Mouse (Mus musculus): ENCODE data around the gene Tent2. TPM values are rescaled to one million over a fixed set of nuclear protein-coding genes. Genes with fewer than 3 reads are reported as not detected.
"Not testable (repeated sequence)": the region's sequence is repeated elsewhere in the genome, so short reads cannot be mapped to it uniquely, and the experiment has no call there.

The Tent2 gene
- polyA plus RNA-seq (2017; shearing (Covaris generic)), result 10 to 100 TPM; 10.5 to 19.5 TPM

DNA sequence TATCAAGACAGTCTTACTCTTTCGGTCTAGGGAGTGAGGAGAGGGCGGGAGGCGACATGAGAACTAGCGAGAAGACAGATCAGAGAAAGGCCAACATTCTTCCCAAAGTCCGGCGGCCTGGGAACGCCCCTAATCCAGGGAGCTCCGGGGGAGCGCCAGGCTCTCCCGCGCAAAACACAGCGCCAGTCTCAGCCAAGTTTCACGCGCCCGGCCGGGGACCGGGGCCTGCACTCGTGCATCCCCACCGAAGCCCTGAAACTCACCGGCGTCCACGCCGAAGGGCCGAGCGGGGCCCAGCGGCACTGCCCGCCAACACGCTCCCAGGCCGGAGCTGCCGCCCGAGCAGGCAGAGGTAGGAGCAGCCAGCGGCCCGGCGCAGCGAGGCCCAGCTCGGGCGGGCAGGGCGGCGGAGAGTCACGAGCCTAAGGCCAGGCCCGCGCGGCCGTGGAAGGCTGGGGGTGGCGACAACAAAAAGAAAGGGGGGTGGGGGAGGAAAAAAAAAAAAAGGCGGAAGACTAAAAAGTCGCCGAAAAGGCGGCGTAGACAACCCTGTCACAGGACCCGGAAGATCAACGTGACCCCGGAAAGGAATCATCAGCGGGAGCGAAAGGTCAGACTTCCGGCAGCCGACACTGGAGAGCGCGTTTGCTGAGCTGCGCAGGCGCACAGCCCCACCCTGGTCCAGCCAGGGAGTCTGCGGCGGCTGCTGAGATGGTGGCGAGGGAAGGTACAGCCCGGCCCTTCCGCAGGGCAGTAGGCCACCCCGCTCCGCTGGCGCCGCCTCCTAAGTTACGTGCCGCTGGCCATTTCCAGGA is at the start of gene Tent2:
Tent2 (minus strand) TSS at position 555 of the 815 bp plus-strand sequence.
- peak; percentile 98 for ATAC-seq

DNA sequence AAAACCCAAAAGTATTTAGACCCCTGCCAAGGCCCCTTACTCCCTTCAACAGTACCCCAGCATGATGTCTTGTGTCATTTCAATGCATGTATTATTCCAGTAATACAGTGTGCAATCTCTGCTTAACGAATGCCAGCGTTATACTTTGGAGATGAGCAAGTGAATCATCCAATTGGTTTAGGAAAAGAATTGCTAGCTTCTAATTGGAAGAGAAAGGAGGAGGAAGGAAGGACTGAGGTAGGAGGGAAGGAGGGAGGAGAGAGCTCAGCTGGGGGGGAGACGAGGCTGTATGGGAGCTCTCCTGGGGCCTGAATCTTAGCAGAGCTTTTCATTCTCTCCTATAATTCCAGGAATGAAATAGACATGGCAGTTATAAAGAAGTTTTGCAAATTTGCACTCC is 49.0 kb upstream of the Tent2 start:
- ATAC-seq, result no peak

DNA sequence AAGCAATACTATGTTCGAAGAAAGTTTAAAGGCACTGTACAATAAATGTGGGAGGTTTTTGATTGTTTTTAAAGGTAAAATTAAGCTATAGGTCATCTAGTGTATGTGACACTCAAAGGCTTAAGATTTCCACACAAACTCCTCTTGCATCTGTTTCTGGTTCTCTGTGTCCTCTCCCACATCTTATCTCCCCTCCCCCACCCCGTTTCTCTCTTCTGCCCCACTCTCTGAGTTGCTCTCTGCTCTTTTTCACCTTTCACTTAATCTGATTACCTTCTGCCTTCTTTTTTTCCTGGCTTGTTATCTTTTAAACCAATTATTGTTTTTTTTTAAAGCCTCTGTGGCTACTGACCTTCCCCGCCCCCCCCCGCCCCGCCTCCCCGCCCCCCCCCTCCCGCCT is 47.4 kb upstream of the Tent2 start:
- no peak for ATAC-seq

DNA sequence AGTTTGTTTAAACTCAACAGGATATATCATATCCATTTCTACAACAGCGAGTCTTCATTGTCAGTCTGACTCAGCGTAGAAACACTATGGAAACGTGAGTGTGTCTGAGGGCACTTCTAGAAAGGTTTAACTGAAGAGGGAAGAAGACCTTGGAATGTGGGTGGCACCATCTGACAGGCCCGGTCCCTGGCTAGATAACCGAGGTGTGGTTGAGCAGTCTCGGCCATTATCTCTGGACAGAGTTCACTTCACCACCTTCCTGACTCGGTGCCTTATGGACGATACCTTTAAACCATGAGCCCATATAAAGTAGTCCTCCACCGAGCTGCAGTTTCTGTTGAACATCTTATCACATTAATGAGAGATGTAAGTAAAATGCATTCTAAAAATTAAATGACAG is 46.9 kb upstream of the Tent2 start:
- ATAC-seq, result no peak

DNA sequence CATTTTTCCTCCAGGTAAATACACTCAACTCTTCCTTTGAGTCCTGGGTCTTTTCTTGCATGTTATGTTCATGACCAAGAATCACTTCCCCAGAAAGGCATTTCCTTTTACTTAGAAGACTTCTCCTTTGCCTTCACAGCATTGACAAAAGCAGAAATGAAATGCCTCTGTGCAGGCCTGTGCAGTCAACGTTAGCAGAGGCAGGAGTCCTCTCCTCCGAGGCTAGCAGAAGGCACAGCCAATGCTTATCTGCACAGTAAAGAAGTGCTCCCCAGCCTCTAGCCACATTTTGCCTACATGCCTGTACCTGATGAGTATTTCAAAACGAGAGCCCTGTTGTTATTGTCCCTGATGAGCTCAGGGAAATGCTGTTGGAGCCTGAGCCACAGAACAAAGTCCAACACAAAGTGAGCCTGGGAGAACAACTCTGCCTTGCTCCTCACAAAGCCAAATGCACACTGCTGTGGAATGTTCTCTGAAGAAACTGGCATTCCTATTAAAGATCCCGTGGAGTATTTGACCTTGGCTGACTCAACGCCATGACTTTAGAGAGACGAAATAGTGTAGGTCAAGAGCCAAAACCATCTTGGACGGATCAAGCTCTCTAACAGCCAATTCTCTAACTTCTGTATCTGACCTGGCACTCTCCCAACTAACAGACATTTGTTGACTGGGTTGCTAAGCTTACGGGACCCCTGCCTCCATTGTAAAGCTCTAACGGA is 45.7 kb upstream of the Tent2 start:
- ATAC-seq, result no peak

DNA sequence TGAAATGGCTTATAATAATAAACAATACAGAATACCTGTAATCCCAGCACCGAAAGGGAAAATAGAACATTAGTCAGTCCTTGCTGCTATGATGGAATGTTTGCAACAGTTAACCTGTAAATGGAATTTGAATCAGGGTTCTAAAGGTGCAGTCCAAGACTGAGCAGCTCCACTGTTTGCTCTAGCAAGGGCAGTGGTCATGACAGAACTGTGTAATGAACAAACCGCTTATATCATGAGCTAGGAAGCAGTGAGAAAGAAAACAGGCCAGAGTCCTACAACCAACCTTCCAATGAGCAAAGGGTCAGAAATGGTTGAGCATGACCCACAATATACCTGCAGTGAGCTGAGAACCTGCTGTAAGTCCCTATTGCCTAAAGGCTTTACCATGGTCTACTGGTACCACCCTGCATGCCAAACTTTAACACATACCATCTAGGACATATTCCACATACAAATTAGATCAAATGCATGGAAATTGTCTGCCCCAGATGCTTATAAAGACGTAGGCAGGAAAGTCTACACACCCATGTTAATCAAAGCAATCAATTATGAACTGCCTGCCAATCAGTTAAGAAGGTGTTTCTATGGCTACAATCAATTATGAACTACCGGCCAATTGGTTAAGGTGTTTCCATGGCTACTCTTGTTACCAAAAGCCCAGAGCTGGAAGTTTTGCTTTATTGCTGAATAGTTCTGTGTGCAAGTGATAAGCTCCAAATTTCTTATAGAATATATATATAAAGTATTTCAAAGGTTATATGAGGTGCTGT is 42.3 kb upstream of the Tent2 start:
- ATAC-seq, result no peak

DNA sequence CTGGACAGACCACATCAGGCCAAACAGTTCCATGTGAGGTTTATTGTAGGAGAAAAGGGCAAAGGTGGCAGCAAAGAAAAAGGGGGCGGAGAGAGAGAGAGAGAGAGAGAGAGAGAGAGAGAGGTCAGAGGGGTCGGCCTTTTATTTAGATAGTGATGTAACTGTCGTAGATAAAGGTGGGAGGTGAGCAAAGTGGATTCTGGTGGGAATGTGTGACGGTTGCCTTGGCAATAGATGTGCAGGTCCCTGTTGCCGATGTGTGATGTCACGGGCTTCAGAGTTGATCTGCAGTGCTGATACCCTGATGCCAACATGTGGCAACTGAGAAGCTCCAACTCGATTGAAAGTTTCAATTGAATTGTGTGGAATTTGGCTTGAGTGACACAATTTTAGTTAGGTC is 40.1 kb upstream of the Tent2 start:
- no peak for ATAC-seq

DNA sequence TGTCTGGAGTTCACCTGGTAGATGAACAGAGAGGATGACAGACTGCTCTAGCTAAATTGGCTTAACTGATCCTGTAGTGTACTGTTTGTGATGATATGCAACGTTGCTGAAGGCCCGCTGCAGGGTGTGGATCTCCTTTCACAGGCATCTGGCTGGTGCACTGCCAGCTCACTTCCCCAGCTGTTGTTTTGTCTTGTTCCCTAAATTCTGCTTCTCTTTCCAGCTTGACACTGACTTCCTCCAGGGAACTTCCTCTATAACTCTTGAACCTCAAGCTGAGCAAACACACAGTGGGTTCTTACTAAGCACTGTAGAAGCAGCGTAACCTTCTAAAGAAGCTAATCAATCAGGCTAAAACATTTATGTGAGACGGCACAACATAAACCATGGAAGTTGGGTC is 38.8 kb upstream of the Tent2 start:
- ATAC-seq, result no peak

DNA sequence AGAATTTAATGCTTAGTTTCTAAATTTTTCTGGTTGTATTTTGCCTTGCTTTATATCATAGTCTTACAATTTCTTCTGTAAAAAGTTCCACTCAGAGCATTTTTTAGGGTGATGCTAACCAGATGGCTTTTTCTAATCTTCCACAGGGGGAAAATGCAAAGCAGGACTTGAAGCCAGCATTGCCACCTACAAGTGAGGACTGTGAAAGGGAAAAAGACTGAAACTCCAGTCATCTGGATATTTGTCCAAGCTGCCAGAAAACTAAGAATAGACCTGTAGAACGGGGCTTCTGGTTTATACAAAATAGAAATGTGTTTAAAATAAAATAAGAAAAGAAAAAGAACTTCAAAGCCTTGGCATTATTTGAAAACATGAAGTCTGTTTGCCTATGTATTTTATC is 19.6 kb upstream of the Tent2 start:
- ATAC-seq, result no peak

DNA sequence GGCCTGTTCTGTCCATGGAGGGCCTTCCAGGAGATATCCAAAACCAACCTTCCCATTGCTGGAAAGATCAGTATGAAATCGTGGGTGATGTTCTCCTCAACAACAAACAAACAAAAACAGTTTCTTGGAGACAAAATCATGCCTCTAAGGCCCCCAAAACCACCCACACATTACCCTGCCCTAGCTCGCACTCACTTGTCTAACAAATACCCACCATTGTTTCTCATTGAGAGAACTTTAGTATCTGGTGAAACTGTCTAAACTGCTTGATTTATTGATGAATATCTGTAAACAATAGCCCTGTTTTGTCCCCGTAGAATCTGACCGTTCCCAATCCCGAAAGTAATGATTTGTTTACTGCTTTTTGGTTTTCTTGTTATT is 451 bp upstream of the Tent2 start:
- no peak for ATAC-seq

DNA sequence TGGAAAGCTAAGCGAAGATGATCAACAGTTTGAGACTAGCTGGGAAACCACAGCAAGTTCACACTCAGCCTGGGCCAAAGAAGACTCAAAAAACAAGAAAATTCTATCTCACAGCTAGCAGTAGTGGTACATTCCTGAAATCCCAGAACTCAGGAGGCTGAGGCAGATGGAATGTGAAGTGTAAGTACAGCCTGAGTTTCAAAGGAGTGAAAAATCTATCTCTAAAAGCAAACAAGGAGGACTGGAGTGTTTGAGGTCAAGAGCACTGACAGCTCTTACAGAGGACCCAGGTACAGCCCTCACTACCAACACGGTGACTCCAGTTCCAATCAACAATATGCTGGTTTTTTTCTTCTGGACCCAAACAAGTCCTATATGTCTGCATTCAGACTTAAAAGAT is 2.8 kb downstream of the Tent2 start:
- no peak for ATAC-seq

DNA sequence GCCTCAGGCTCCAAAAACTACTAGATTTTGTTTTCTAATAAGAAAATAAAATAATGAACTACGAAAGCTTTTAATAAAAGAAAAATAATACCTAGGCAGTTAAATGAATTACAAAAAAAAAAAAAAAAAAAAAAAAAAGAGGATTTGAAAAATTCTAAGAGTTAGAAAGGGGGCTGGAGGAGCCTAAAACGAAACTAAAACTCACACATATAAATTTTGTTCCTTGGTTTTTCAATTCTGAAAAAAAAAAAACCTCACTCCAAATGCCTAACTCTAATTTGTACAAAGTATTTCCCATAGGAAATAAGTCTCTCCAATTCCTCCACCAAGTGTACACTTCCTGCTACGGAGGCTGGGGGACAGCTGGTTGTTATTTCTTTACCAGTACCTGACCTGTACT is 3.4 kb downstream of the Tent2 start:
- no peak for ATAC-seq

DNA sequence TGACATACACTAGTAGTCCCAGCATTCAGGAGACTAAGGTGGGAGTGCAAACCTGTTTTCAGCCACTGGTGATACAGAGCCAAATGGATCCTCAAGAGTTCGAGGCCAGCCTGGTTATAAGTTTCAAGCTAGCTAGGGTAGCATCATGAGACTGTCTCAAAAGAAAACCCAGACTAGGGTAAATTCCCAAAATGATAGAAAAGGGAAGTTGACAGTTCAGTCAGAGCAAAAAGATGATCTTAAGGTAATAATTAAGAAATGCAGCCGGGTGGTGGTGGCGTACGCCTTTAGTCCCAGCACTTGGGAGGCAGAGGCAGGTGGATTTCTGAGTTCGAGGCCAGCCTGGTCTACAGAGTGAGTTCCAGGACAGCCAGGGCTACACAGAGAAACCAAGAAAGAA is 4.4 kb downstream of the Tent2 start:
- ATAC-seq, result not testable (repeated sequence)

DNA sequence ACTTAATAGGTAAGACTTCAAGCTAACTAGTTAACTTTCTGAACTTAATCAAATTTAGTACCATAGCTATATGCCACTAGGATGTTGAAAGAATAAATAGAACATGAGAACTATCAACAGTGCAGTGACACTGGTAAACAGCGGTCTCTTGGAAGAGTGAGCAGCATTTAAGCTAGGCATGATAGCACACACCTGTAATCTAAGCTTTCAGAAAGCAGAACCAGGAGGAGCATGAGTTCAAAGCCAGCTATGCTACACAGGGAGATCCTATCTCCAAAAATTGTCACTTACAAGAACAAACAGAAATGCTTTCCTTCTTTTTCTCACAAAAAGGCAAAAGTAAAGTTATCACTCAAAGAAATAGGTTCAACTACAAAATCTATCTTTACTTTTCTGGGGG is 11.8 kb downstream of the Tent2 start:
- no peak for ATAC-seq

DNA sequence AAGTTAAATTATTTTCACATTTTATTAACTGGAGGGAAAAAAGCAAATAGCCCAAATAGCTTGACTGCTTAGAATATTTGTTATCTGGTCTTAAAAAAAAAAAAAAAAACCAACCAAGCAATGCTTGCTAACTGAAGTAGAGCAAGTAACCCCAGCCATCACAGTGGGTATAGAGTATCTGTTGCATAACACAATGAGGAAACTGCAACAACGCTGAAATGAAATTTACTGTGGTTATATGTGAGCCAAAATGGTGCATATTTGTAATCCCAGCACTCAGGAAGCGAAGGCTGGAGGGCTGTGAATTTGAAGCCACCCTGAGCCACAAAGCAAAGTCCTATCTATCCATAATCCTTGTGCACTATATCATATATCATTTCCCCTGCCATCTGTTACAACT is 12.7 kb downstream of the Tent2 start:
- ATAC-seq, result no peak

DNA sequence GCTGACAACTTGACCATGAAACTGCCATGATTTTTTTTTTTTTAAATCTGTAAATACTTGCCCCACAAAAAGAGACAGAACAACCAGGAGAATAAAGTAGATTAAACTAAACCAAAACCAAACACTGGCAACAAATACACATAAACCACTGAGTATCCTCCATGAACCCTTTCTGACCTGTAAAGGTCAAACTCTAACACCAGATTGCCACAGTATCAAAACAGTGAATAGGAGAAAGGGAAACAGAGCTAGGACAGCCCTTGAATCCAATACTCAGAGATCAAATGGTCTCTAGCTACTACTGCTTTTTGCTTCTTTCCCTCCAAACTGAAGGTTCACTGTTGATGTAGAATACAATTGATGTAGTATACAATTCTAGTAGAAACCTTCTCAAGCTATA is 14.6 kb downstream of the Tent2 start:
- peak; percentile 15 for ATAC-seq

DNA sequence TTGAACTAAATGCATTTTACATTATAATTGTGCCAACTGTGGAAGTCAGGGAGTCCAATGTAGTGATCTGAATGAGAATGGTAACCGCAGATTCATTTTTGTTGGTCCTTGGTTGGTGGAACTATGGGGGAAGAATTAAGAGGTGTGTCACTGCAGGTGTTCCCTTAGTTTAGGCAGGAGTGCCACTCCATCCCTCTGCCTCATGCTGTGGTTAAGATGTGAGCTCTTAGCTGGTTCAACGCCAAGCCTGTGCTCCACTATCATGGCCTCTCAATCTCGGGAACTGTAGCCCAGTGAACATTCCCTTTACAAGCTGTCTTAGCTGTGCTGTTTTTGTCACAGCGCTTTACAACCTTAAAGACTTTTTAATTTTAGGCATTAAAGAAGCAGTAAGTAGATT is 28.9 kb downstream of the Tent2 start:
- ATAC-seq, result no peak

DNA sequence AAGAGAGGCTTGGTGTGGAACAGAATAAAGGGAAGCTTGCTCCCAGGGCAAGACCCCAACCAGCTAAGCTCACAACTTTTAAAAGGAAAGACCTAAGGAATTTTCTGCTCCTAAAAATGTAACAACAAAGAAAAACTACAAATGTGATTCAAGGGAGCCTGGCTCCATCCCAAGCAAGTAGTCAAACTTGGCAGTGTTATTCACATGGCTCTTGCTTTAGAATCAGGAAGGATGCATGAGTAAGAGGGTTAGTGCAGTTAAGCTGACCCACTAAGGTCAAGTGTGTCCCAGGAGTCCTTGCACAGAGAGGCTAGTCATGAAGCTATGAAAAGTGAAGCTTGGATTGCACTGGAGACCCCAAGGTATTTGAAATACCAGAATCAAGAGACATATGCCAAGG is 29.7 kb downstream of the Tent2 start:
- no peak for ATAC-seq

DNA sequence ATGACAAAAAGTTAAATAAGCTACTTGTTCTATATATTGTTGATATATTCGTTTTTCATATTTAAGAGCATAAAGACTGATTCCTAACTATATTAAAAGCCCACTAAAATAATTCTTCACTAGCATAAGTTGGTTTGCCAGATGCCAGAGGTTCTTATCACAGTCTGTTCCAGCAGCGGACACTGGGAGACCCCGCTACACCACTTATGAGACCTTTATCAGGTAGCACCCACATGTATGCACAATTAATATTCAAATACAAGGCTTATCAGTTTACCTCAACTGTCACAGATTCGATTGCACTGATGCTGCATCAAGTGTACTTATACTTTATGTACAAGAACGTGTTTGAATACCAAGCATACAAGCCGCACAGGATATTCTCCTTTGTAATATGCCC is 33.9 kb downstream of the Tent2 start:
- ATAC-seq, result no peak

DNA sequence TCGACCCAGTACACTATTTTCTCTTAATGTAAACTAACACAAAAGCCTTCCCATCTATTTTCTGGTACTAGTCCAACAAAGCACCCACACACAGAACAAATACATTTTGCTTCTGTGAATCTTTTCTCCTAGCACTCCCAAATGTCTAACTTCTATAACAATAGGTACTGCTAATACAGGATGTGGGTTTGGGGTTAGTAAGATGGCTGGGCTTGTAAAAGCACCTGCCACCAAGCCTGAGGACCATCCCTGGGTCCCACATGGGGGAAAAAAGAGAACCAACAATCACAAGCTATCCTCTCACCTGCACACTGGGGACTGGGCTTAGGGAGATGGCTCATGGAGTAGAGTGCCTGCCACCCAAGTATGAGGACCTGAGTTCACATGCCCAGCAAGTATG is 38.9 kb downstream of the Tent2 start:
- ATAC-seq, result peak; percentile 90

DNA sequence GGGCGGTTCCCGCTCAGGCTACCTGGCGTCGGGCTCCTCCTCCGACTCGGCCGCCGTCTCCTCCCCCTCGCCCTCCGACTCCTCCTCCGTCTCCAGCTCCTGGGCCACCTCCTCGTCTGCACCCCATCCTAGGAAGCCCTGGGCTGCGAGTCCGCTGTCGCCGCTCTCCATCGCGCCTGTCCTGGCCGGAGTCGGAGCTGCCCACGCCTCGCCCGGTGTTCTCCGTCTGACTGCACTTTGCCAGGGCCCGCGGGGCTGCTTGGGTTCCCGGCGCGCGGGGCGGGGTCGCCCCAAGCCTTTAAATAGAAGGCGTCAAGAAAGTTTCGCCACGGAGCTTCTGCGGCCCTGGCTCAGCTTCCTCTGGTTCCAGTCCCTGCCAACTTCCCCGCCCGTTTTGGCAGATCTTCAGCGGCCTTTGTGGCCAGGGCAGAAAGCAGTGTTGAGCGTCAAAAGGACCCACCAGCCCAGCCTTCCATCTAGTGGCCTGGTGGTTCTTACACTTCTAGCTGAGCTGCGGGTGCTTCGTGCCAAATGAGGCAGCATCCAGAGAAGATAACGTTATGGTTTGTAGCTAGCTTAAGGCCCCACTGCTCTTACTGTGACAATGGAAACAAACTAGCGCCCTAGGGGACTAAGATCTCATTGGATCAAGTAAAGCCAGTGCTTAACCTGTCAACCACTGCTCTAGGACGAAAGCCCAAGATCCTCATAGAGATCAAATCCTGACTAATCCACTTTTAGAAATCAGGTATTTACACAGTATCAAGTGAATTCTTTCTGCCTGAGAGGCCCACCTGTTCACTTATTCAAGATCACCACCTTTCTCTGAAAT is 47.6 kb downstream of the Tent2 start, which contains the start of gene Cmya5:
Cmya5 (minus strand) TSS at position 389 of the 832 bp plus-strand sequence.
- peak; percentile 81 for ATAC-seq

DNA sequence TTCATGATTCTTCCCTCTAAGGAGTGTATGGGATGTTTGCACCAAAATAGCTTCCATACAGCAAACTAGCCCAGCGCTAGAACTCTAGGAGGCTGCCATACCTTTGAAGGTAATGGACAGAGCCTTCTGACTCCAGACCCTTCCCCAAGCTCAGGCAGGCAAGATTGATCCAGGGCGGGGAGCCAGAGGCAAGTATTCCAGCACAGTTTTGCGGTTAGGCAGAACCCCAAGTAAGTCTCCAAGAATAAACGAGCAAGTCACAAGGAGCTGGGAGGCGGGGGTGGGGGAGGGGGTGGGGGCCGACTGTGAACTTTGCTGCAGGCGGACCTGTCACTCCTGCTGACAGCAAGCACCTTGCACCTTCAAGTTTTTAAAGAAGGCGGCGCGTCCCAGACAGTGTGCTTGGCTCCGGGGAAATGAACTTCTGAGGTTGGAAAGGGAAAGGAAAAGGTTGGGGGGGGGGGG is 48.3 kb downstream of the Tent2 start:
- ATAC-seq, result peak; percentile 16

All from CD4-positive, CD25-positive, alpha-beta regulatory T cell, adult 4 months (primary cell).